In genomic region chr6:36832681-36833080, GRCm38 (mm10) we compare ENCODE assay signal across 20 mouse cellular contexts. TPM values are rescaled to one million over a fixed set of nuclear protein-coding genes. Genes with fewer than 3 reads are reported as not detected.
"Had no signal": no experiment of that assay in that cellular context is flagged by ENCODE, and none has a peak within 500 bp of the region (broad histone marks: within the 10 kb centered on the region; RNA-seq: fewer than 3 reads in every experiment).

No protein-coding gene starts in this region.

- DNase-seq: kidney, adult 2 months; kidney, postnatal 25 days; layer of hippocampus, adult 9-11 months; liver, embryonic 13.5 days; right cerebral cortex, postnatal 14 days; right cerebral cortex, postnatal 4 days; thymus, adult 2 months; thymus, postnatal 14 days; thymus, postnatal 4 days had no signal

- H3K4me3 ChIP-seq: layer of hippocampus, adult 2 months; limb, embryonic 12.5 days; liver, embryonic 13.5 days; midbrain, embryonic 13.5 days; neural tube, embryonic 13.5 days had no signal

- H3K27ac ChIP-seq: kidney, postnatal 0 days; layer of hippocampus, adult 2 months; limb, embryonic 12.5 days; liver, embryonic 13.5 days; macrophage; midbrain, embryonic 13.5 days; neural tube, embryonic 13.5 days; stomach, postnatal 0 days had no signal

- H3K4me1 ChIP-seq: liver, embryonic 13.5 days had no signal

- H3K9ac ChIP-seq: limb, embryonic 12.5 days; liver, embryonic 13.5 days; midbrain, embryonic 13.5 days; neural tube, embryonic 13.5 days had no signal

- H3K4me2 ChIP-seq: limb, embryonic 12.5 days; liver, embryonic 13.5 days; midbrain, embryonic 13.5 days; neural tube, embryonic 13.5 days had no signal

- H3K36me3 ChIP-seq: limb, embryonic 12.5 days; liver, embryonic 13.5 days; midbrain, embryonic 13.5 days; neural tube, embryonic 13.5 days had no signal

- ATAC-seq: intestine, postnatal 0 days; lung, postnatal 0 days; midbrain, embryonic 13.5 days had no signal

- H3K9me3 ChIP-seq: liver, embryonic 13.5 days; midbrain, embryonic 13.5 days; neural tube, embryonic 13.5 days had no signal

- H3K27me3 ChIP-seq: limb, embryonic 12.5 days; liver, embryonic 13.5 days; midbrain, embryonic 13.5 days; neural tube, embryonic 13.5 days had no signal

RNA-seq across cellular contexts. Expression of gene Ptn, which starts 22.7 kb away (rescaled TPM):
- total RNA-seq: liver, adult 2 months; megakaryocyte, adult 5-6 weeks had no signal
- polyA plus RNA-seq: liver, adult 2 months had no signal
